Mouse (Mus musculus) liver, embryonic 13.5 days (tissue): ENCODE measurements around the gene Ank. TPM values are rescaled to one million over a fixed set of nuclear protein-coding genes. Genes with fewer than 3 reads are reported as not detected.
A peak's percentile ranks its signal among the peaks of the same experiment; 100 is the strongest.

Source experiments
- ATAC-seq: fragments of 200-750 bp; cut with Nextera tagmentation; 2 replicates; pipeline ENCODE4 v1.8.0; 2017; ENCODE audit warnings: low read depth, mild to moderate bottlenecking, moderate number of reproducible peaks, moderate library complexity
- DNase-seq: peaks from one replicate; pipeline ENCODE4 v3.0.0; 2022
- H3K27ac ChIP-seq: fragments of 300-500 bp; sonication (generic); 2 replicates; pipeline ENCODE4 v1.5.1; 2015; ENCODE audit warnings: moderate library complexity, mild to moderate bottlenecking, inconsistent platforms
- H3K27me3 ChIP-seq: fragments of 300-500 bp; sonication (generic); 2 replicates; pipeline ENCODE4 v1.6.1; 2015; ENCODE audit warnings: mild to moderate bottlenecking, inconsistent platforms
- H3K36me3 ChIP-seq: fragments of 300-500 bp; sonication (generic); 2 replicates; pipeline ENCODE4 v1.6.1; 2015; ENCODE audit warnings: mild to moderate bottlenecking, inconsistent platforms
- H3K4me1 ChIP-seq: fragments of 300-500 bp; sonication (generic); replicated peaks from 2 replicates; pipeline ENCODE4 v1.6.1; 2015; ENCODE audit warnings: inconsistent platforms
- H3K4me2 ChIP-seq: fragments of 300-500 bp; sonication (generic); 2 replicates; pipeline ENCODE4 v1.6.1; 2015; ENCODE audit warnings: inconsistent platforms, mild to moderate bottlenecking, moderate library complexity
- H3K4me3 ChIP-seq: fragments of 300-500 bp; sonication (generic); replicated peaks from 2 replicates; pipeline ENCODE4 v1.5.1; 2015; ENCODE audit warnings: mild to moderate bottlenecking, inconsistent platforms
- H3K9ac ChIP-seq: fragments of 300-500 bp; sonication (generic); 2 replicates; pipeline ENCODE4 v1.6.1; 2015; ENCODE audit warnings: mild to moderate bottlenecking, inconsistent platforms
- H3K9me3 ChIP-seq: fragments of 300-500 bp; sonication (generic); replicated peaks from 2 replicates; pipeline ENCODE4 v1.6.1; 2016; ENCODE audit warnings: inconsistent platforms
- WGBS: fragments of 180-500 bp; shearing (Covaris S2); methylation state at CpG from one replicate; pipeline ENCODE4 v1.1.7; 2015; ENCODE audit not compliant: insufficient replicate concordance; 5-methylcytosine and 5-hydroxymethylcytosine counted together
- polyA plus RNA-seq: library from polyadenylated mRNA; unstranded; fragments of >200 nt; fragmentation: Nextera tagmentation; extraction: Ambion mirVana; gene quantifications from 2 replicates; pipeline ENCODE4 v1.2.1, GENCODE M21; 2015

The Ank gene
- polyA plus RNA-seq, 1 experiment from 2014 or later = 11.1 TPM

DNA sequence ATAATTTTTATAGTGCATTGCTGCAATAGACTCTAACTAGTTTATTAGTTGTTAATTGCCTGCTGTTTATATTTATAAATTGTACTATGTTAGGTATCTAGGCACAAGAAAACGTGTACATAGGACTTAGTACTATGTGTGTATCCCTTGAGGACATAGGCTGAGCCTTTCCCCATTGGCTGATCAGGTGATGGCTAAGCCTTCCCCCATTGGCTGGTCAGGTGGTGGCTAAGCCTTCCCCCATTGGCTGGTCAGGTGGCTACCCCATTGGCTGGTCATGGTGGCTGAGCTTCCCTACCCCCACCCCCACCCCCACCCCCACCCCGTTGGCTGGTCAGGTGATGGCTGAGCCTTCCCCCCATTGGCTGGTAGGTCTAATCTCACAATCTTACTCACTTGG is 113.4 kb downstream of the Ank start:
- Histone ChIP-seq H3K4me1 (no peaks in the 10 kb centered on the region), H3K27ac (no peak overlapping the region), H3K9me3 (no peaks in the 10 kb centered on the region), H3K27me3 (no peaks in the 10 kb centered on the region), H3K4me2 (no peak overlapping the region), H3K4me3 (no peak overlapping the region), H3K36me3 (peaks cover 46% of the 10 kb centered on the region), H3K9ac (no peak overlapping the region)
- DNase-seq (no peak), ATAC-seq (peak; percentile 50; the same call in 1 of the 2 replicates)
- 68% methylated on average over 2 of the region's 2 CpGs for WGBS

DNA sequence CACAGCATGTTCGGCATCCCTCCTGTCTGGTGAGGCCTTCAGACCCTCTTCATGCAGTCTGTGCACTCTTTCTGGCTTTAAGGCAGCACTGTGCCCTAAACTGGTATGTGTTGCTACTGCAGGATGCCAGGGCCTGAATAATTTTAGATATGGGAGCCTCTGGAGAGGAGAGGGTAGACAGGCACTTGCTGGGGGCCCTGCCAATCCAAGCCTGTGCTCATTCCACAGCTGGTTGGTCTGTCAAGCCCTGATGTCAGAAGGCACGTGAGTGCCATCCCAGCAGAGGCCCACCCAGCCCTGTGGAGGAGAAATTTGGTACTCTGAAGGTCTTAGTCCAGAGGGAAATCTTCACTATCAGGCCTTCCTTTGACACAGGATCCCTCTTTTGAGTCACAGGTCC is 114.3 kb downstream of the Ank start:
- no peaks in the 10 kb centered on the region for H3K27me3 ChIP-seq
- no peak for ATAC-seq

DNA sequence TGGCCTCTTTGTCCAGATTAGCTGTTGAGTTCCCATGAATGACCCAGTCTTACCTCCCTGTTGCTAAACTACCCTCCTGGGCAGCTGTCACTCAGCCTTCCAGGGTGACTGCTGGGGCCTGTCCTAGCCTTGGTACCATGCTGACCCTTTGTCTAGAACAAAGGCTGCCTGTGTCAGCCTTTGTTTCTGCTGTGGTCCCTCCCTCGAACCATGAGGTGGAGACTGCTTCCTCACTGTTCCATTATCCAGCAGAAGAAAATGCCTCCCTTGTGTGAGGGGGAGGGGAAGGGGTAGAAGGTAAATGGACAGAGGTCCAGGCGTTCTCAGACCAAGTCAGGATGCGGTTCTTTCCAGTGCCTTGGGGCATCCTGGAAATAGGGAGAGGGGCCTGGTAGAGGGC is 115.2 kb downstream of the Ank start:
- Histone ChIP-seq H3K27ac (no peak overlapping the region), H3K9ac (no peak overlapping the region)
- 84% methylated on average over 3 of the region's 3 CpGs for WGBS

More for the DNA sequence above, 114.3 kb downstream of the Ank start:
- WGBS = 78% methylated on average over 2 of the region's 2 CpGs
- DNase-seq = no peak
- H3K9ac ChIP-seq = no peak overlapping the region
- no peaks in the 10 kb centered on the region for H3K4me1 ChIP-seq
- H3K4me3 ChIP-seq = no peak overlapping the region
- H3K9me3 ChIP-seq = no peaks in the 10 kb centered on the region
- H3K27ac ChIP-seq = no peak overlapping the region
- peaks cover 46% of the 10 kb centered on the region for H3K36me3 ChIP-seq
- H3K4me2 ChIP-seq = no peak overlapping the region

DNA sequence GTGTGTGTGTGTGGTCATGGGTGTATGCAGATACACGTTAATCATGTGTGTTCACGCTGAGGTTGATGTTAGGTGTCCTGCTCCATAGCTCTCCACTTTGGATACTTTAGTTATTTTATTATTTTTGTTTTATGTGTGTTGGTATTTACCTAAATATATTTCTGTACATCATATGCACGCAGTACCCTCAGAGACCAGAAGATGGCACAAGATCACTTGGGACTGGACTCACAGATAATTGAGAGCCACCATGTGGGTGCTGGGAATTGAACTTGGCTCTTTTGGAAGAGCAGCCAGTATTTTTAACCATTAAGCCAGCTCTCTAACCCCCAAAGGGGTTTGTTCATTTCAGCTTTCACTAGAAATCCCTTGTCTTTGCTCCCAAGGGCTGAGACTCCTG is 116.0 kb downstream of the Ank start:
- WGBS = 78% methylated on average over 3 of the region's 3 CpGs
- Histone ChIP-seq H3K27ac (no peak overlapping the region), H3K9me3 (no peaks in the 10 kb centered on the region), H3K9ac (no peak overlapping the region), H3K4me2 (no peak overlapping the region), H3K27me3 (no peaks in the 10 kb centered on the region), H3K4me1 (no peaks in the 10 kb centered on the region; the same call in 1 of the 2 replicates), H3K36me3 (peaks cover 45% of the 10 kb centered on the region), H3K4me3 (no peak overlapping the region)
- ATAC-seq (no peak), DNase-seq (peak; percentile 15)

More for the DNA sequence above, 115.2 kb downstream of the Ank start:
- H3K4me1 ChIP-seq = no peaks in the 10 kb centered on the region; the same call in 1 of the 2 replicates
- no peaks in the 10 kb centered on the region for H3K27me3 ChIP-seq
- H3K9me3 ChIP-seq = no peaks in the 10 kb centered on the region
- no peak overlapping the region for H3K4me2 ChIP-seq
- DNase-seq (no peak), ATAC-seq (no peak)
- no peak overlapping the region for H3K4me3 ChIP-seq
- H3K36me3 ChIP-seq = peaks cover 49% of the 10 kb centered on the region

DNA sequence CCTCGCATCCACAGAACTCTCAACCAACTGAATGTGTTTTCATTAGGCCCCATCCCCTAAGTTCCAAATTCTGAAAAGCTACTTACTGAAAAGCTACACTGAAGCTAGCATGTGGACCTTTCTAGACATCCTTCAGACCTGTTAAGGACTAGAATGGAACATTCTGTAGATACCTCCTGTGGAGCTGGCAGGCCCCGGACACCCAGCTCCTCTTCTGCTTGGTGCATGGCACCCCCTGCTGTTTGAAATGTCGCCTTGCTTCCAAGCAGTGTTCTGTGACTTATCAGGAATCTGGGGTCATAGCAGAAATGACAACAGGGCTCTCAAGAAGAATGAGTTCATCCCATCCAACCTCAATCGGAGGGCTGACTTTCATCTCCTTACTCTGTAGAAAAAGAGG is 116.6 kb downstream of the Ank start:
- Histone ChIP-seq H3K4me3 (no peak overlapping the region), H3K4me2 (no peak overlapping the region), H3K36me3 (peaks cover 41% of the 10 kb centered on the region), H3K27me3 (no peaks in the 10 kb centered on the region), H3K9me3 (no peaks in the 10 kb centered on the region), H3K27ac (no peak overlapping the region), H3K9ac (no peak overlapping the region), H3K4me1 (no peaks in the 10 kb centered on the region; the same call in 1 of the 2 replicates)
- DNase-seq (peak; percentile 34), ATAC-seq (no peak)
- WGBS = 72% methylated on average over 4 of the region's 4 CpGs

DNA sequence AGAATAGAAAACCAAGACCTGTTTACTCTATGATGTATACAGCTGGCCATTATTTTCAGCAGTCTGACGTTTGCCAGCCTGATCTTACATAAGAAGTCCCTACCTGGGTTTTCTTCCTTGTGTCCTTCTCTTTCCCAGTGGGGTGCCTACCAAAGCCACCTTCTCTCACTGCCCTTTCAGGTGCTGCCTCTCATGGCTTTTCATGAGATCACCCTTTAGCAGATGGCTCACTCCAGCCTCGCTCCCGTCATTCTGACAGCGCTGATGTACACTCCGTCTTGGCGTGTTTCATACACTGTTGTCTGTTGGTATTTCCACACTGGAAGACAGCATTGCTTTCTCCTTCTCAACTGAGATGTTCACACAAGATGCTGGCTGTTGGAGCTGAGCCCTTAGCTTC is 117.1 kb downstream of the Ank start:
- WGBS = 89% methylated on average over 6 of the region's 6 CpGs
- H3K4me1 ChIP-seq = no peaks in the 10 kb centered on the region; the same call in 1 of the 2 replicates
- no peak overlapping the region for H3K27ac ChIP-seq
- DNase-seq (no peak), ATAC-seq (no peak)
- no peak overlapping the region for H3K4me3 ChIP-seq
- no peak overlapping the region for H3K4me2 ChIP-seq
- H3K27me3 ChIP-seq = no peaks in the 10 kb centered on the region
- peaks cover 36% of the 10 kb centered on the region for H3K36me3 ChIP-seq
- no peak overlapping the region for H3K9ac ChIP-seq
- H3K9me3 ChIP-seq = no peaks in the 10 kb centered on the region

DNA sequence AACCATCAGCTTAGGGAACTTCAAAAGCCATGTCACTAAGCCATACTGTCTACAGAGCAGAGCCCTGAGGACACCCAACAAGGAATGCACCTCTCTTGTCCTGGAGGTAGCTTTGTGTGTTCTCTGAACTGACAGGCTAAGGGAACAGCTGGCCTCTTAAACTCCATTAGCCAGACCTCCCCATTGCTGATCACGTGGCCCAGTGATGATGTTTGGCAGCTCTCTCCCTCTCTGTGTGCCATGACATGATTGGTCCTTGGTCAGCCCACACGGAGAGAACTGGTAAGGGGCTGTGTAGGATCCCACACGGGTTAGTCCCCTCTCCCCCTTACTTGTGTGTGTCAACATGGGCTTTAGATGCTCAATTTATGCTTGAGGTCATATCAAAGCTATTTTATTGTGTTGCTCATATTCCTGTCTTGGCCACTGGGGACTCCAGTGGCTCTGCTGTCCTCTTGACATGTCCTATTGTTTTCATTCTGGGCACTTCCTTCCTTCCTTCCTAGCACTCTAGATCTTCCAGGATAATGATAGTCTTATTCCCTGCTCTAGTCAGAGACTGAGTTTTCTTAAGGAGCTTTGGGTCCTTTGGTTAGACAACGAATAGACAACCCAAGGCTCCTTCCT is 119.1 kb downstream of the Ank start:
- ATAC-seq (no peak), DNase-seq (no peak)
- H3K4me1 ChIP-seq = no peaks in the 10 kb centered on the region; the same call in 1 of the 2 replicates
- WGBS = 64% methylated on average over 4 of the region's 4 CpGs
- no peaks in the 10 kb centered on the region for H3K9me3 ChIP-seq
- peaks cover 49% of the 10 kb centered on the region for H3K36me3 ChIP-seq
- H3K27ac ChIP-seq = no peak overlapping the region
- H3K9ac ChIP-seq = no peak overlapping the region
- H3K27me3 ChIP-seq = no peaks in the 10 kb centered on the region
- H3K4me2 ChIP-seq = no peak overlapping the region
- H3K4me3 ChIP-seq = no peak overlapping the region

DNA sequence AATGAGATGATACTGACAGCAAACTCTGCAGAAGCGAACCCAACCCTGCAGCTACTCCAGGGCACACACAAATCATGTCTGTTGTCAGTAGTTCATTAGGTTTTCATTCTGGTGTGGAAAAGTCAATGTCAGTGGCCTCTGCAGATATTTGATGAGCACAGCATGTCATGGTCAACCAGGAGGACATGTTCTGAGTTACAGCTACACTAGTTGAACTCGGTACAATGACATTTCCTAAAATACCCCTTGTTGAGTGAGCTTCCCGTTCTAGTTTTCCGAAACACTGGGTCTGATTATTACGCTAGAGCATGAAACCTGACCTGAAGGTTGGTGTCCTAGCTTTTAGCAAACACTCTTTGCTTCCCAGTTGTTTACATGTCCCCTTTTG is 119.6 kb downstream of the Ank start:
- H3K9me3 ChIP-seq = no peaks in the 10 kb centered on the region
- no peaks in the 10 kb centered on the region for H3K27me3 ChIP-seq
- no peak overlapping the region for H3K4me3 ChIP-seq
- no peak for ATAC-seq
- no peak overlapping the region for H3K27ac ChIP-seq
- 79% methylated on average over 5 of the region's 5 CpGs for WGBS
- H3K9ac ChIP-seq = no peak overlapping the region
- peaks cover 49% of the 10 kb centered on the region for H3K36me3 ChIP-seq
- no peak for DNase-seq
- H3K4me1 ChIP-seq = no peaks in the 10 kb centered on the region; the same call in 1 of the 2 replicates
- no peak overlapping the region for H3K4me2 ChIP-seq

DNA sequence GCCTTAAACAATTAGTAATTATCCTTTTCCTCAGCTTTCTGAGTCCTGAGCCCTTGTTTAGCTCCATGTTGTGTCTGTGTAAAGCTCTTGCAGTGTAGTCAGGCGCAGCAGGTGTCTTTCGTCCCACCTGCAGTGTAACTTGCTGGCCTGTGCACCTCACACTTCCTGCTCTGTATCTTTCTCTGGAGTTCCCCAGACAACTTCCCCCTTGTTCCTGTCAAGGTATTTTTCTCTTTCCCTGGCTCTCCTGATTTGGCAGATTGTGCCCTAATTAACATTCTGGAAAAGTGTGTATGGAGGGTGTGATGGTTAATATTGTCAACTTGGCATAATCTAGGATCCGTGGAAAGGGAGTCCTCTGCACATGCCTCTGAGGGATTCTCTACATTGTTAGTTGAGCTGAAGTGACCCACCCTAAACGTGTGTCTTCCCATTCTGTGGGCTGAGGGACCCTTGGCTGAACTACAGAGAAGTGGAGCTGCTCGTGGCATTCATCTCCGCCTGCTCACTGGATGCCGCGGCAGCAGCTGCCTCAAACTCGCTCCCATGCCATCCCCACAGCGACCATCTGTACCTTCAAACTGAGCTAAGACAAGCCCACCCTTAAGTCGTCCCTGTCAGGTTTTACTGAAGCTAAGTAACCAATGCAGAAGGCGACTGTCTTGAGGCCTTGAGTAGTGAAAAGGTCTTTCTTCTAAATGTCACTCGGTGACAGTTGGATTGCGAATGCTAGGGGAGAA is 121.8 kb downstream of the Ank start:
- no peaks in the 10 kb centered on the region for H3K9me3 ChIP-seq
- no peak overlapping the region for H3K4me2 ChIP-seq
- peaks cover 51% of the 10 kb centered on the region for H3K36me3 ChIP-seq
- DNase-seq (no peak), ATAC-seq (no peak)
- H3K27ac ChIP-seq = no peak overlapping the region
- no peaks in the 10 kb centered on the region for H3K27me3 ChIP-seq
- H3K4me1 ChIP-seq = no peaks in the 10 kb centered on the region; the same call in 1 of the 2 replicates
- no peak overlapping the region for H3K4me3 ChIP-seq
- H3K9ac ChIP-seq = no peak overlapping the region
- WGBS = 81% methylated on average over 14 of the region's 14 CpGs

DNA sequence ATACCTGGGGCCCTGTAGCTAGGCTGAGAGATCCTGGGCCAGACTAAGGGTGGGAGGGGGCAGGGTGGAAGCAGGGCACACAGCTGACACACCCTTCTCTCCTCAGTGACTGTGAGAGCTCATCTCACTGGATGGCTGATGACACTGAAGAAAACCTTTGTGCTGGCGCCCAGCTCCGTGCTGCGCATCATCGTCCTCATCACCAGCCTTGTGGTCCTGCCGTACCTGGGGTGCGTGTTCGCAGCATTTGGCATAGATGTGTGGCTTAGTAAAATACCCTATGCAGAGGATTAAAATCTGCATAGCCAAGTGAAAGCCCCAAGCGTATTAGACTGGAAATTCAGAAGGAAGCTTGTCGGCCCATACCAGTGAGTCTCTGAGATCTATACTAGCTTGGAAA is 124.3 kb downstream of the Ank start:
- no peak for ATAC-seq

DNA sequence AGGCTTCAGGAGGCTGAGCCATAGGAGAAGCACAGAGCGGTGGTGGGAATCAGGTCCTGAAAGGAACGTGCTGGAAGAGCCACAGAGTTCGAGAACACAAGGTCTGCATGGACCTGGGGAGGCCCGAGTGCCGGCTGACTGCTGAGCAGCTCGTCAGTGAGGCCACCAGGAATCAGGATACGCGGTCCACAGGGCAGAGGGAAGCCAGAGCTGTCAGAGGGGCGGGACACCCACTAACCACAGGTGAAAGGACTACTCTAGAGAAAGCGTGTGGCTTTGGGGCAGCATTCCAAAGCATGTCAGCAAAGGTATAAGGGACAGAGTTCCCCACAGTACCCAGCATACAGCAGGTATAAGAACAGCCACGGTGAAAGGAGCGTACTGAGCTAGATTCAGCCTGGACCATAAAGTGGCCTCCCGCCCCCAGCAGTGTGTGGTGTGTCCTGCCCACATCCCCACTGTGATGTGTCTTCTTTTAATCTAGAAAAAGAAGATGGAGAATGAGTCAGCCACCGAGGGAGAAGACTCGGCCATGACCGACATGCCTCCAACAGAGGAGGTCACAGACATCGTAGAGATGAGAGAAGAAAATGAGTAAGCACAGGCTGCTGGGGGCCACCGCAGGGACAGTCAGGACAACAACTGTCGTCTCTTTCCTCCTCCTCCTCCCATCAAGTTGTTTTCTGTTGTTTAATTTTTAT is 126.3 kb downstream of the Ank start:
- Histone ChIP-seq H3K9me3 (no peaks in the 10 kb centered on the region), H3K36me3 (peaks cover 85% of the 10 kb centered on the region), H3K4me2 (no peak overlapping the region), H3K4me3 (no peak overlapping the region), H3K9ac (no peak overlapping the region), H3K4me1 (peaks cover 7% of the 10 kb centered on the region), H3K27me3 (no peaks in the 10 kb centered on the region), H3K27ac (no peak overlapping the region)
- ATAC-seq (no peak; the same call in 1 of the 2 replicates), DNase-seq (no peak)
- 87% methylated on average over 19 of the region's 19 CpGs for WGBS

More for the DNA sequence above, 124.3 kb downstream of the Ank start:
- H3K27ac ChIP-seq = no peak overlapping the region
- no peaks in the 10 kb centered on the region for H3K9me3 ChIP-seq
- H3K4me2 ChIP-seq = no peak overlapping the region
- no peak overlapping the region for H3K4me3 ChIP-seq
- H3K9ac ChIP-seq = no peak overlapping the region
- H3K36me3 ChIP-seq = peaks cover 70% of the 10 kb centered on the region
- peaks cover 4% of the 10 kb centered on the region for H3K4me1 ChIP-seq
- no peaks in the 10 kb centered on the region for H3K27me3 ChIP-seq
- DNase-seq = no peak
- 95% methylated on average over 9 of the region's 9 CpGs for WGBS
